Mouse (Mus musculus): ENCODE results near the gene Tm9sf3. TPM values are rescaled to one million over a fixed set of nuclear protein-coding genes. Genes with fewer than 3 reads are reported as not detected.

Tm9sf3 gene
- polyA plus RNA-seq, 1 experiment = 121 TPM

GRCm38 (mm10) chr19:41204159-41205081, 59.4 kb downstream of the Tm9sf3 start:
- Histone ChIP-seq H3K27ac (ENCODE audit: insufficient read depth, low read length) (no peak overlapping the region), H3K27me3 (ENCODE audit: control insufficient read depth, insufficient read depth, low read length, poor library complexity, severe bottlenecking) (no peaks in the 10 kb centered on the region; the same call in 1 of the 2 replicates), H3K4me1 (ENCODE audit: control insufficient read depth, insufficient read depth, low read length) (no peaks in the 10 kb centered on the region), H3K9me3 (replicated peaks; ENCODE audit: control insufficient read depth, insufficient read depth, low read length, poor library complexity, severe bottlenecking) (no peaks in the 10 kb centered on the region), H3K4me3 (ENCODE audit: low read depth, low read length) (no peak overlapping the region), H3K9ac (ENCODE audit: low read depth, poor library complexity, severe bottlenecking) (no peak overlapping the region), H3K36me3 (ENCODE audit: control insufficient read depth, insufficient read depth, low read length, poor library complexity, severe bottlenecking) (no peaks in the 10 kb centered on the region)
- TF ChIP-seq CTCF (IDR thresholded peaks at IDR 0.05; ENCODE audit: low read depth, low read length) (no peak), POLR2A (IDR thresholded peaks at IDR 0.05; ENCODE audit: insufficient read depth, low read length) (no peak), EP300 (IDR thresholded peaks at IDR 0.05; ENCODE audit: insufficient read depth, low read depth, low read length) (no peak)

GRCm38 (mm10) chr19:41197606-41198005, 66.2 kb downstream of the Tm9sf3 start:
- H3K4me1 ChIP-seq (ENCODE audit: control insufficient read depth, insufficient read depth, low read length) = no peaks in the 10 kb centered on the region
- no peak for TF ChIP-seq EP300 (IDR thresholded peaks at IDR 0.05; ENCODE audit: insufficient read depth, low read depth, low read length)
- no peak for TF ChIP-seq POLR2A (IDR thresholded peaks at IDR 0.05; ENCODE audit: insufficient read depth, low read length)
- TF ChIP-seq CTCF (IDR thresholded peaks at IDR 0.05; ENCODE audit: low read depth, low read length) = no peak
- no peak overlapping the region for H3K9ac ChIP-seq (ENCODE audit: low read depth, poor library complexity, severe bottlenecking)
- H3K36me3 ChIP-seq (ENCODE audit: control insufficient read depth, insufficient read depth, low read length, poor library complexity, severe bottlenecking) = no peaks in the 10 kb centered on the region
- no peak overlapping the region for H3K27ac ChIP-seq (ENCODE audit: insufficient read depth, low read length)
- no peaks in the 10 kb centered on the region for H3K9me3 ChIP-seq (replicated peaks; ENCODE audit: control insufficient read depth, insufficient read depth, low read length, poor library complexity, severe bottlenecking)
- no peaks in the 10 kb centered on the region for H3K27me3 ChIP-seq (ENCODE audit: control insufficient read depth, insufficient read depth, low read length, poor library complexity, severe bottlenecking)
- no peak overlapping the region for H3K4me3 ChIP-seq (ENCODE audit: low read depth, low read length)

GRCm38 (mm10) chr19:41193379-41193778, 70.4 kb downstream of the Tm9sf3 start:
- H3K4me3 ChIP-seq (ENCODE audit: low read depth, low read length) = no peak overlapping the region
- H3K27ac ChIP-seq (ENCODE audit: insufficient read depth, low read length) = no peak overlapping the region
- no peaks in the 10 kb centered on the region for H3K4me1 ChIP-seq (ENCODE audit: control insufficient read depth, insufficient read depth, low read length)
- no peaks in the 10 kb centered on the region for H3K27me3 ChIP-seq (ENCODE audit: control insufficient read depth, insufficient read depth, low read length, poor library complexity, severe bottlenecking)
- H3K9me3 ChIP-seq (replicated peaks; ENCODE audit: control insufficient read depth, insufficient read depth, low read length, poor library complexity, severe bottlenecking) = no peaks in the 10 kb centered on the region
- H3K36me3 ChIP-seq (ENCODE audit: control insufficient read depth, insufficient read depth, low read length, poor library complexity, severe bottlenecking) = no peaks in the 10 kb centered on the region
- TF ChIP-seq POLR2A (IDR thresholded peaks at IDR 0.05; ENCODE audit: insufficient read depth, low read length) = no peak
- no peak overlapping the region for H3K9ac ChIP-seq (ENCODE audit: low read depth, poor library complexity, severe bottlenecking)

- no peaks in the 10 kb centered on the region for H3K27me3 ChIP-seq (ENCODE audit: control insufficient read depth, insufficient read depth, low read length, poor library complexity, severe bottlenecking)
- TF ChIP-seq EP300 (IDR thresholded peaks at IDR 0.05; ENCODE audit: insufficient read depth, low read depth, low read length) = no peak
- no peak for TF ChIP-seq CTCF (IDR thresholded peaks at IDR 0.05; ENCODE audit: low read depth, low read length)
- TF ChIP-seq POLR2A (IDR thresholded peaks at IDR 0.05; ENCODE audit: insufficient read depth, low read length) = no peak
- H3K4me3 ChIP-seq (ENCODE audit: low read depth, low read length) = no peak overlapping the region
Observed at GRCm38 (mm10) chr19:41192953-41193352, 70.8 kb downstream of the Tm9sf3 start.

GRCm38 (mm10) chr19:41191724-41192123, 72.1 kb downstream of the Tm9sf3 start:
- Histone ChIP-seq H3K36me3 (ENCODE audit: control insufficient read depth, insufficient read depth, low read length, poor library complexity, severe bottlenecking) (no peaks in the 10 kb centered on the region), H3K4me1 (ENCODE audit: control insufficient read depth, insufficient read depth, low read length) (no peaks in the 10 kb centered on the region), H3K9ac (ENCODE audit: low read depth, poor library complexity, severe bottlenecking) (no peak overlapping the region), H3K27me3 (ENCODE audit: control insufficient read depth, insufficient read depth, low read length, poor library complexity, severe bottlenecking) (no peaks in the 10 kb centered on the region), H3K4me3 (ENCODE audit: low read depth, low read length) (no peak overlapping the region), H3K9me3 (replicated peaks; ENCODE audit: control insufficient read depth, insufficient read depth, low read length, poor library complexity, severe bottlenecking) (no peaks in the 10 kb centered on the region), H3K27ac (ENCODE audit: insufficient read depth, low read length) (no peak overlapping the region)
- TF ChIP-seq EP300 (IDR thresholded peaks at IDR 0.05; ENCODE audit: insufficient read depth, low read depth, low read length) (no peak), POLR2A (IDR thresholded peaks at IDR 0.05; ENCODE audit: insufficient read depth, low read length) (no peak), CTCF (IDR thresholded peaks at IDR 0.05; ENCODE audit: low read depth, low read length) (no peak)

More at GRCm38 (mm10) chr19:41192953-41193352, 70.8 kb downstream of the Tm9sf3 start:
- Histone ChIP-seq H3K27ac (ENCODE audit: insufficient read depth, low read length) (no peak overlapping the region), H3K9me3 (replicated peaks; ENCODE audit: control insufficient read depth, insufficient read depth, low read length, poor library complexity, severe bottlenecking) (no peaks in the 10 kb centered on the region), H3K9ac (ENCODE audit: low read depth, poor library complexity, severe bottlenecking) (no peak overlapping the region), H3K36me3 (ENCODE audit: control insufficient read depth, insufficient read depth, low read length, poor library complexity, severe bottlenecking) (no peaks in the 10 kb centered on the region), H3K4me1 (ENCODE audit: control insufficient read depth, insufficient read depth, low read length) (no peaks in the 10 kb centered on the region)

- no peaks in the 10 kb centered on the region for H3K4me1 ChIP-seq (ENCODE audit: control insufficient read depth, insufficient read depth, low read length)
- H3K9me3 ChIP-seq (replicated peaks; ENCODE audit: control insufficient read depth, insufficient read depth, low read length, poor library complexity, severe bottlenecking) = no peaks in the 10 kb centered on the region
- H3K27ac ChIP-seq (ENCODE audit: insufficient read depth, low read length) = no peak overlapping the region
- H3K36me3 ChIP-seq (ENCODE audit: control insufficient read depth, insufficient read depth, low read length, poor library complexity, severe bottlenecking) = no peaks in the 10 kb centered on the region
- no peak for TF ChIP-seq EP300 (IDR thresholded peaks at IDR 0.05; ENCODE audit: insufficient read depth, low read depth, low read length)
- TF ChIP-seq POLR2A (IDR thresholded peaks at IDR 0.05; ENCODE audit: insufficient read depth, low read length) = no peak
- TF ChIP-seq CTCF (IDR thresholded peaks at IDR 0.05; ENCODE audit: low read depth, low read length) = no peak
- no peak overlapping the region for H3K9ac ChIP-seq (ENCODE audit: low read depth, poor library complexity, severe bottlenecking)
- no peaks in the 10 kb centered on the region for H3K27me3 ChIP-seq (ENCODE audit: control insufficient read depth, insufficient read depth, low read length, poor library complexity, severe bottlenecking)
- H3K4me3 ChIP-seq (ENCODE audit: low read depth, low read length) = no peak overlapping the region
Observed at GRCm38 (mm10) chr19:41190876-41191434, 72.8 kb downstream of the Tm9sf3 start.
